Comparison of ENCODE assay signal across 8 mouse cellular contexts in the genomic region with DNA sequence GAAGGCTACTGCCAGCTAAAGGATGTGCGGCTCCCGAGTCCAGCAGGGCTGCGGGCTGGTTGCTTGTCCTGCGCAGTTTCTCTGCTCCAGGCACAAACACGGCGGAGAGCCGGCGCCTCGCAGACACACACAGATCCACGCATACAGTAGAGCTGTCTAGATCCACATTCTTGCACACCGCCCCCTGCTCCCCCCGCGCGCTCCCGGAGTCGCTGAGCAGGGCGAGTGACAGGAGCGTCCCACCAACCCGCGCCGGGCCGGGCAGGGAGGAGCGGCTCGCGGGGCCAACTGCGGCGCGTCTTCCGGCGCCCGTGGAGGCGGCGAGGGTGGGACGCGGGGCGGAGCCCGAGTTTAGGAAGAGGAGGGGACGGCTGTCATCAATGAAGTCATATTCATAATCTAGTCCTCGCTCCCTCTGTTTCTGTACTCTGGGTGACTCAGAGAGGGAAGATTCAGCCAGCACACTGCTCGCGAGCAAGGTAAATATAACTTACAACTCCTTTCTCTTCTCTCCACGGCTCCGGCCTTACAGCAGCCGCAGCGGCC. TPM values are rescaled to one million over a fixed set of nuclear protein-coding genes. Genes with fewer than 3 reads are reported as not detected.
DNase-seq lines count a peak whose midpoint lies in the region; ATAC-seq lines count a peak whose summit lies in the region.

A gene (plus strand): TSS at position 296 of the 546 bp plus-strand sequence.

- H3K4me3 ChIP-seq in megakaryocyte, embryonic 14.5 days (replicated peaks) = peak within 1 kb of the TSS; percentile 92

- no peaks in the 10 kb centered on the region for H3K9me3 ChIP-seq in megakaryocyte, embryonic 14.5 days

- no peaks in the 10 kb centered on the region for H3K36me3 ChIP-seq in megakaryocyte, embryonic 14.5 days (replicated peaks; ENCODE audit: low read length)

- intact Hi-C loops in gastrocnemius, postnatal 14 days (cut with DNase I; ENCODE audit: low total_unique reads) = no loop called here

- ATAC-seq in inflammation-experienced regulatory T-cells, adult 6 months = peak; percentile 84

- peak; percentile 99 for DNase-seq in adrenal gland, adult (ENCODE audit: inconsistent age in 2 of 2, low spot score in 1 of 2)
- peak; percentile 94 for DNase-seq in embryo, embryonic 10.5 days (ENCODE audit: low spot score)
- peak; percentile 98 for DNase-seq in gastrocnemius, postnatal 14 days
- DNase-seq in left cerebral cortex, adult 9 months (ENCODE audit: low spot score in 2 of 2) = peak; percentile 95 to 97
- peak; percentile 98 for DNase-seq in right cerebral cortex, adult 2 months (ENCODE audit: low spot score in 2 of 2)
- DNase-seq in urinary bladder, postnatal 10 days (ENCODE audit: low spot score) = peak; percentile 85

- H3K4me1 ChIP-seq in megakaryocyte, embryonic 14.5 days = peaks cover 42% of the 10 kb centered on the region

- H3K27me3 ChIP-seq in megakaryocyte, embryonic 14.5 days (replicated peaks) = peaks cover 18% of the 10 kb centered on the region

RNA-seq across cellular contexts. Expression of the gene that starts here (rescaled TPM):
- total RNA-seq in gastrocnemius, postnatal 14 days (2021) = 10 to 100 TPM; 37.7 to 40.7 TPM
- 10 to 100 TPM; 32.3 to 53.5 (median 48.0) TPM for polyA plus RNA-seq in inflammation-experienced regulatory T-cells, adult 6 months (2017; shearing (Covaris generic))
- 3.8 and 16.0 TPM in 2 replicates for polyA plus RNA-seq in megakaryocyte, embryonic 14.5 days (2012; ENCODE audit: insufficient read depth, low replicate concordance)

Comparison
In these comparisons a context has a peak if more than half of its experiments do, and no peak if none do; other contexts are left out.
1. Peak in every context shown above with its lines: DNase-seq, ATAC-seq and H3K4me3 ChIP-seq.